Mouse (Mus musculus) midbrain, postnatal 0 days (tissue): ENCODE data around the gene Ntpcr. TPM values are rescaled to one million over a fixed set of nuclear protein-coding genes. Genes with fewer than 3 reads are reported as not detected.
A peak's percentile ranks its signal among the peaks of the same experiment; 100 is the strongest.

Experiments
- ATAC-seq: fragments of 200-750 bp; cut with Nextera tagmentation; 2 replicates; pipeline ENCODE4 v1.8.0; 2017; ENCODE audit warnings: moderate number of reproducible peaks, mild to moderate bottlenecking, moderate TSS enrichment, moderate library complexity; ENCODE audit not compliant: low FRiP score
- DNase-seq: peaks from one replicate; pipeline ENCODE4 v3.0.0-alpha.2; 2015; ENCODE audit warnings: low spot score
- H3K27ac ChIP-seq: fragments of 300-500 bp; sonication (generic); 2 replicates; pipeline ENCODE4 v1.5.1; 2014; ENCODE audit warnings: low read depth, mild to moderate bottlenecking, low read length, mixed read lengths
- H3K27me3 ChIP-seq: fragments of 300-500 bp; sonication (generic); 2 replicates; pipeline ENCODE4 v1.6.1; 2014; ENCODE audit warnings: low read length, control low read depth, mixed read lengths; ENCODE audit not compliant: insufficient read depth
- H3K36me3 ChIP-seq: fragments of 300-500 bp; sonication (generic); 2 replicates; pipeline ENCODE4 v1.6.1; 2014; ENCODE audit warnings: low read length, control low read depth, mixed read lengths; ENCODE audit not compliant: insufficient read depth
- H3K4me1 ChIP-seq: fragments of 300-500 bp; sonication (generic); 2 replicates; pipeline ENCODE4 v1.6.1; 2014; ENCODE audit warnings: mild to moderate bottlenecking, control low read depth, antibody characterized with exemption, low read length, mixed read lengths; ENCODE audit not compliant: insufficient read depth
- H3K4me2 ChIP-seq: fragments of 300-500 bp; sonication (generic); 2 replicates; pipeline ENCODE4 v1.6.1; 2014; ENCODE audit warnings: low read depth, mild to moderate bottlenecking, low read length, mixed read lengths; ENCODE audit not compliant: poor library complexity, severe bottlenecking
- H3K4me3 ChIP-seq: fragments of 300-500 bp; sonication (generic); 2 replicates; pipeline ENCODE4 v1.5.1; 2014; ENCODE audit warnings: low read depth, mild to moderate bottlenecking, low read length, moderate library complexity
- H3K9ac ChIP-seq: fragments of 300-500 bp; sonication (generic); replicated peaks from 2 replicates; pipeline ENCODE4 v1.6.1; 2014; ENCODE audit warnings: mild to moderate bottlenecking, low read length, moderate library complexity, mixed read lengths; ENCODE audit not compliant: poor library complexity, severe bottlenecking
- H3K9me3 ChIP-seq: fragments of 300-500 bp; sonication (generic); 2 replicates; pipeline ENCODE4 v1.6.1; 2016; ENCODE audit warnings: low read length, control low read depth
- CTCF ChIP-seq: IDR thresholded peaks from 2 replicates; pipeline ENCODE4 v1.5.1; 2016; ENCODE audit warnings: antibody characterized with exemption, mild to moderate bottlenecking
- WGBS: fragments of 180-500 bp; shearing (Covaris S2); extraction: QIAGEN DNeasy Blood & Tissue Kit; methylation state at CpG from one replicate; pipeline ENCODE4 v1.1.7; 2014; 5-methylcytosine and 5-hydroxymethylcytosine counted together
- polyA plus RNA-seq: library from polyadenylated mRNA; unstranded; fragments of >200 nt; fragmentation: Nextera tagmentation; extraction: Ambion mirVana; gene quantifications from 2 replicates; pipeline ENCODE4 v1.2.1, GENCODE M21; 2015
- total RNA-seq: library from RNA; depleted of rRNA; stranded (reverse); fragments of >200 nt; gene quantifications from 2 replicates; pipeline ENCODE4 v1.2.3, GENCODE M21; 2014

Ntpcr gene
- total and polyA plus RNA-seq, 2 experiments from 2014 or later = 24.1 to 32.2 TPM

DNA sequence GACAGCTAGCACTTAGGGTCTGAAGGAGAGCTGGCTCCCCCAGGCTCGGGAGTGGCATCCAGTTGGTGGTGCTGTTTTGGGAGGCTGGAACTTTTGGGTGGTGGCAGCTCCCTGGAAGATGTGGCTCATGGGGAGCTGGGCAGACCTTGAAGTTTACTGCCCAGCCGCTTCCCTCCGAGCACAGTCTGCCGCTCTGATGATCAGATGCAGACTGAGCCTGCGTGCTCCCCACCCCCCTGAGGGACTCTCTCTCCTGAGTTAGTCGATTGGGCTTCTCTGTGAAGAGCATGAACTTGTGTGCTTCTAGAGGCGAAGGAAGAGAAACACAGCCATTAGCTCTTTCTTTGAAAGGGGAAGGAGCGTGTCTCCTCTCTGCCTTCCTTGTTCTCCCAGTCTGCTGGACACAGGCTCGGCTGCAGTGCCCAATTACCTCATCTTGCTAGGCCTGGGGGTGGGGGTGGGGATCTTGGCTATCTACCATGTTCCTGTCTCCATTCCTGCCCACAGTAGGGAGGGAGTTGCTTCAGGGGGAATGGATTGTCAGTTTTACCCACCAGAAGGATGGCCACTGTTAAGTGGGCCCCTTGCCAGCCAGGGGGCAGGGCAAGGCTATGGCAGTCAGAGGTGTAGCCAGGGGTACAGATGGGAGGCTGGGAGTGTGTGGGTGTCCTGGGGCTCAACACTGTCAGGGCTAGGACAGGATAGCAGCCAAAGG, 26.8 kb downstream of the Ntpcr start:
- no peak overlapping the region for H3K4me3 ChIP-seq
- ATAC-seq (peak; percentile 31; the same call in 1 of the 2 replicates), DNase-seq (peak; percentile 68)
- no peak for TF ChIP-seq CTCF
- peaks cover 26% of the 10 kb centered on the region for H3K36me3 ChIP-seq
- H3K4me2 ChIP-seq = no peak overlapping the region
- H3K4me1 ChIP-seq = no peaks in the 10 kb centered on the region
- H3K27me3 ChIP-seq = no peaks in the 10 kb centered on the region
- no peaks in the 10 kb centered on the region for H3K9me3 ChIP-seq
- H3K27ac ChIP-seq = no peak overlapping the region; the same call in 1 of the 2 replicates
- H3K9ac ChIP-seq = no peak overlapping the region
- 64% methylated on average over 9 of the region's 9 CpGs for WGBS

GRCm38 (mm10) chr8:125757106-125757496, 27.3 kb downstream of the Ntpcr start:
- H3K9ac ChIP-seq = no peak overlapping the region
- H3K27ac ChIP-seq = no peak overlapping the region
- no peak for TF ChIP-seq CTCF
- no peaks in the 10 kb centered on the region for H3K9me3 ChIP-seq
- peaks cover 21% of the 10 kb centered on the region for H3K36me3 ChIP-seq
- no peak overlapping the region for H3K4me2 ChIP-seq
- no peaks in the 10 kb centered on the region for H3K4me1 ChIP-seq
- H3K27me3 ChIP-seq = no peaks in the 10 kb centered on the region
- 62% methylated on average over 1 of the region's 1 CpGs for WGBS
- DNase-seq (peak; percentile 41), ATAC-seq (no peak; the same call in 1 of the 2 replicates)
- H3K4me3 ChIP-seq = no peak overlapping the region

- H3K9ac ChIP-seq = no peak overlapping the region
- ATAC-seq = no peak
- no peaks in the 10 kb centered on the region for H3K4me1 ChIP-seq
- TF ChIP-seq CTCF = peak; percentile 54
- no peak for DNase-seq
- H3K27ac ChIP-seq = no peak overlapping the region
- H3K9me3 ChIP-seq = no peaks in the 10 kb centered on the region
- H3K4me2 ChIP-seq = no peak overlapping the region
- no peaks in the 10 kb centered on the region for H3K27me3 ChIP-seq
- H3K36me3 ChIP-seq = peaks cover 8% of the 10 kb centered on the region; the same call in 1 of the 2 replicates
- 53% methylated on average over 10 of the region's 10 CpGs for WGBS
- H3K4me3 ChIP-seq = no peak overlapping the region
Measured at GRCm38 (mm10) chr8:125759022-125759421, 29.3 kb downstream of the Ntpcr start.

GRCm38 (mm10) chr8:125763066-125763786, 33.5 kb downstream of the Ntpcr start:
- 92% methylated on average over 16 of the region's 16 CpGs for WGBS
- H3K36me3 ChIP-seq = peaks cover 30% of the 10 kb centered on the region; the same call in 1 of the 2 replicates
- no peak overlapping the region for H3K9ac ChIP-seq
- no peak overlapping the region for H3K4me2 ChIP-seq
- no peak for DNase-seq
- no peak for TF ChIP-seq CTCF
- no peaks in the 10 kb centered on the region for H3K9me3 ChIP-seq
- no peak for ATAC-seq
- H3K27me3 ChIP-seq = no peaks in the 10 kb centered on the region
- H3K4me1 ChIP-seq = no peaks in the 10 kb centered on the region
- H3K27ac ChIP-seq = no peak overlapping the region
- no peak overlapping the region for H3K4me3 ChIP-seq

DNA sequence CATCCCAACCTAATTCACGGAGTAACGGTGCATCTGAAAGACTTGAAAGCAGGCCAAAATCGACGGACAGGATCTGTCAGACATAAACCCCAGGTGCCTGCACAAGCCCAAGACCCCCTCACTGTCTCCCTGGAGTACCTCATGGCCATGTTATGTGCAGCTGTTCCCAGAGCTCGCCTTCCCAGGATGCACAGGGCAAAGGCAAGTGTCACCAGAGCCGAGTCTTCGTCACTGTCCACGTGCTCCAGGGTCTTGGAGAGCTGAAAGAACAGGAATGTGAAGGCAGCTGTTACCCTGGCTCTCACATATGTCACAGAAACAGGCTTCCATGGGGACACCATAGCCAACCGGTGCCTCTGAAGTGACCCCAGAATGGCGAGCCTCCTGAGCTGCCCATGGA, 38.3 kb downstream of the Ntpcr start:
- no peak for TF ChIP-seq CTCF
- H3K4me2 ChIP-seq = no peak overlapping the region
- H3K9ac ChIP-seq = no peak overlapping the region
- 88% methylated on average over 10 of the region's 10 CpGs for WGBS
- no peaks in the 10 kb centered on the region for H3K4me1 ChIP-seq
- H3K27ac ChIP-seq = no peak overlapping the region
- H3K9me3 ChIP-seq = no peaks in the 10 kb centered on the region
- ATAC-seq = no peak
- DNase-seq = no peak
- no peak overlapping the region for H3K4me3 ChIP-seq
- no peaks in the 10 kb centered on the region for H3K27me3 ChIP-seq
- peaks cover 32% of the 10 kb centered on the region for H3K36me3 ChIP-seq

GRCm38 (mm10) chr8:125772300-125772699, 42.5 kb downstream of the Ntpcr start:
- H3K27ac ChIP-seq = no peak overlapping the region
- H3K9me3 ChIP-seq = no peaks in the 10 kb centered on the region
- no peak for TF ChIP-seq CTCF
- H3K27me3 ChIP-seq = no peaks in the 10 kb centered on the region
- H3K4me1 ChIP-seq = no peaks in the 10 kb centered on the region
- no peak overlapping the region for H3K9ac ChIP-seq
- WGBS = 76% methylated on average over 2 of the region's 2 CpGs
- ATAC-seq (no peak), DNase-seq (no peak)
- no peak overlapping the region for H3K4me3 ChIP-seq
- peaks cover 18% of the 10 kb centered on the region for H3K36me3 ChIP-seq
- H3K4me2 ChIP-seq = no peak overlapping the region
